Mouse (Mus musculus): ENCODE results near the gene Rbfox2.

Rbfox2 gene

GRCm38 (mm10) chr15:77031271-77031670 is 275.5 kb downstream of the Rbfox2 start:
- no peak for DNase-seq (ENCODE audit: low spot score in 2 of 2)

GRCm38 (mm10) chr15:77029331-77029991 is 277.3 kb downstream of the Rbfox2 start:
- no peak for DNase-seq (ENCODE audit: low spot score in 2 of 2)

Measured in spleen, postnatal 4 days (tissue).